Mouse (Mus musculus) olfactory bulb, adult 2 months (tissue): ENCODE results near the gene Upk2.

Experiments
- CTCF ChIP-seq: fragments of 200-500 bp; IDR thresholded peaks from 2 replicates; pipeline ENCODE4 v1.5.1; 2012; ENCODE audit warnings: low read depth, mild to moderate bottlenecking, low read length, moderate library complexity; ENCODE audit not compliant: insufficient read depth
- POLR2A ChIP-seq: fragments of 200-500 bp; IDR thresholded peaks from 2 replicates; pipeline ENCODE4 v1.6.1; 2012; ENCODE audit warnings: mild to moderate bottlenecking, low read depth, low read length, moderate library complexity; ENCODE audit not compliant: insufficient read depth

GRCm38 (mm10) chr9:44488855-44489381 lies 34.1 kb upstream of the Upk2 start:
- no peak for TF ChIP-seq POLR2A
- no peak for TF ChIP-seq CTCF
